Mouse (Mus musculus): ENCODE measurements at regions not wholly inside any gene's neighbourhood (a gene's known extent, or its start where the extent isn't known, plus 50 kb on each side); places are given as distances from the start of the nearest gene placed in this dataset.

DNA sequence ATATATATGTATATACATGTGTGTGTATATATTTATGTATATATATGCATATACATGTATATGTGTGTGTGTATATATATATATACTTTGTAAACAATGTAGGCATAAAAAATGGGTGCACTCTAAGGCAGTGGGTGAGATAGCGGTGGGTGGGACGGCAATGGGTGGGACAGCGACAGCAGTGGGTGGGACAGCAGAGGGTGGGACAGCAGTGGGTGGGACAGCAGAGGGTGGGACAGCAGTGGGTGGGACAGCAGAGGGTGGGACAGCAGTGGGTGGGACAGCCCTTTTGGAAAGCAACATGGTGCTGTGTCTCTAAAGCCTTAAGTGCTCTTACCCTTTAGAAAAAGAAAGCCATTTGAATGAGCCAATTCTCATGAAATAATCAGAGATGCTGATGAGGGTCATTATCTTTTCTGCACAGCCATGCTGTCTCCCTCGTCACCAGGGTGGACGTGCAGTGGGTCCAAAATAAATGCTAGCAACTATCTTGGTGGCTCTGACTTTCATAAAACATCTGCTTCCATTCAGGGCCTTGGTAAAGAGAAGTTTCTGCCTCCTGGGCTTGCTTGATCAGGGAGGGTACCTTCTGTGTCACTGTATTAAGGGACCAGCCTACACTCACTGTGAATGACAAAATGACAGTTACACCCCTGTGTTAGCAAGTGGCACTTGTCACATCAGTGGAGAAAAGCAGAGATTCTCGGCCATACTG is 119.3 kb upstream of the Slc44a1 start:
- no peak for DNase-seq (ENCODE audit: low spot score in 2 of 2)

- DNase-seq (ENCODE audit: low spot score in 2 of 2) = no peak
Measured at GRCm38 (mm10) chr4:53319051-53319450, 121.2 kb upstream of the Slc44a1 start.

GRCm38 (mm10) chr4:53318181-53318580 is 122.0 kb upstream of the Slc44a1 start:
- DNase-seq (ENCODE audit: low spot score in 2 of 2) = no peak

DNA sequence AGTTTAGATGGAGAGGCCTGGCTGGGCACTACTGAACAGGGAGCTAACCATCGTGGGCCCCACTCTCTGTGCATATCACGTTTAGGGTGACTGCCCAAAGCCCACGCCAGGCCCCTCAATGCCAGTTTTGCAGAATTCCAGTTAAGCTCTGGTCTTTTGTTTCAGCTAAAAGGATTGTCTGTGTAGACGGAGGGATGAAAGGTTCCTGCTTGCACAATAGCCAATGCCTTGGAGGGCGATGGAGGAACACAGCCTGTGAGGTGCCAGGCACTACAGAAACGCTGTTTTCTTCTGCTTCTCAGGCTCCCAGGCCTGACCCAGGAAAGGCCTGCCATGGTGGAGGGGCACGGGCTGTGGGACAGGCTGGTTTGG is 122.8 kb upstream of the Slc44a1 start:
- DNase-seq (ENCODE audit: low spot score in 2 of 2) = no peak

DNA sequence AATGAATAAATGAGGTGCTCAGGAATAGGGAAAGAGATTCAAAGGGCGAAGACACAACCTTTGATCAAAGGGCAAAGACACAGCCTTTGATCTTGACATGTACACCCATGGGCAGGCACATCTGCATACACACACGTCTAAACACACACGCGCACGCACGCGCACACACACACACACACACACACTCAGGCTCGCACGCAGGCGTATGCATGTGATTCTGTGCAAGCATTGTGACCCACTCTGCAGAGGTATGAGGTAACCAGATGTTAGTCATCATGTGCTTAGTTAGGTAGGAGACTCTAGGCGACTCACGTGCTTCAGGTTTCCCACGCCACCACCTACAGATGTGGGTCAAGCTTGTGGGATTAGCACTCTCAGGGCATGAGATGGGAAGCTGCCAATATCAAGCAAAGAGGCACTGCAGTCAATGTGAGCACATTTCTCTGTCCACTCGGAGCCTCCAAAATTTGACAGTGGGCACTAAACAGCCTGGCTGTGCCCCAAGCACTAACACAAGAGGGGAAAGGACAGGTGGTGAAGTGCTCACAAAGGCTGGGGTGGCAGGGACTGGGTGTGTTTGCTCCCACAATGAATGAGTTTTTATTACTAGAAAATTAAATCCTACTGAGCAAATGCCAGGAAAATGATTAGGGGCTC is 123.3 kb upstream of the Slc44a1 start:
- no peak for DNase-seq (ENCODE audit: low spot score in 2 of 2)

- no peak for DNase-seq (ENCODE audit: low spot score in 2 of 2)
Measured at GRCm38 (mm10) chr4:53315876-53316762, 124.1 kb upstream of the Slc44a1 start.

- peak in 1 of 2 experiments; percentile 17 for DNase-seq (ENCODE audit: low spot score in 2 of 2)
Measured at GRCm38 (mm10) chr4:53315121-53315875, 124.9 kb upstream of the Slc44a1 start.

DNA sequence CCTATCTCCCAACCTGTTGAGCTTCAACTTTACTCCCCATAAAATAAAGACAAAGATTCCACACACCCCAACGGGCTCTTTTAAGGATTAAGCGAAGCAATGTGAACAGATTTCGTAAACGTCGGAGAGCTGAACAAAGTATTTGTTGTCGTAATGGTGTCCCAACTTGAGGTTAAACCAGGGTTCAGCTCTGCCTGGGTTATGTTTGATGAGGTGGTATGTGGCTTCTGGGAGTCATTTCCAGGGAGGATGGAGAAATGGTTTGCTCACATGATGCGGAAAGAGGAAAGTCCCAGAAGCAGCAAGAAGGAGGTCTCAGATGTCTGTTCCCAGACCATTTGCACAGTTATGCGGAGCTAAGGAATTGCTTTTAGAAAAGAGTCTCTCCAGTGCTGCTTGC is 126.1 kb upstream of the Slc44a1 start:
- no peak for DNase-seq (ENCODE audit: low spot score in 2 of 2)

GRCm38 (mm10) chr4:53307121-53307520 is 133.1 kb upstream of the Slc44a1 start:
- DNase-seq (ENCODE audit: low spot score in 2 of 2) = no peak

GRCm38 (mm10) chr4:53304782-53305385 is 135.3 kb upstream of the Slc44a1 start:
- DNase-seq (ENCODE audit: low spot score in 2 of 2) = no peak

- no peak for DNase-seq (ENCODE audit: low spot score in 2 of 2)
Measured at GRCm38 (mm10) chr4:53304290-53304654, 135.9 kb upstream of the Slc44a1 start.

GRCm38 (mm10) chr4:53303621-53304289 is 136.5 kb upstream of the Slc44a1 start:
- no peak for DNase-seq (ENCODE audit: low spot score in 2 of 2)

- DNase-seq (ENCODE audit: low spot score in 2 of 2) = no peak
Measured at GRCm38 (mm10) chr4:53297975-53298374, 138.3 kb upstream of the Abca1 start.

GRCm38 (mm10) chr4:53292606-53293005 is 132.9 kb upstream of the Abca1 start:
- DNase-seq (ENCODE audit: low spot score in 2 of 2) = no peak

DNA sequence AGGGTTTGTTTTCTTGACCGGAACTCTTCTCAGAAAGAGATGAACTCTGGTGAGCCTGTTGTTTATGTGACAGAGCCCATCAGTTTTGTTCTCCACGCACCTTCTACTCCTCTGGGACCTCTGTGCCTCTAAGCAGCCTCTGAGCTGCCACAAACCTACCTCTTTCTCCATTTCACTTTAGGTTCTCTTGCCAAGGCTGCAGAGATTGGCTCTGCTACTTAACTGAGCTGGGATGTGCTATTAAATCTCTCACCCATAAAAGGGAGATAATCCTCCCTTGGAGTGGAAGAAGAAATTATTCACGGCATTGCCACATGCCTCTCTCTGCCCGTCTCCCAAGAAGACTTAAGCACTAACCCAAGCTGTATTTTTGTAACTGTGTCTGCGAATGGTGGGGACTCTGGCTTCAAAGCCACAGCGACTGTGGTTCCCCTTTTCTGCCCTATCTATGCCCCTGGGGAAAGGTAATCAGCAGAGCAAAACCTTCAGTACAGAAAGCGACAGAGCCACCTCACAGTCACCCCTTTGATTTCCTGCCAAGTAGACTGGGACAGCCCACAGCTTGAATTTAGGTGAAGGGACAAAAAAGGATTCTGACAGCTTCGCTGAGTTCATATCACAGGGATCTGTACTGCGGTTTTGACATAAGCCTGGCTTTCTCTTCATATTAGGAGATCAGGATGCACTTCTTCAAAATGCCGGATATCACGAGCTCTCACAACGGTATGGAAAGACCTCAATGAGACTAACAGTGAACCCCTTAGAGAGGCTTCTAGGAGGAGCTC is 118.2 kb upstream of the Abca1 start:
- DNase-seq (ENCODE audit: low spot score in 2 of 2) = no peak

- no peak for DNase-seq (ENCODE audit: low spot score in 2 of 2)
Measured at GRCm38 (mm10) chr4:53270433-53270832, 110.7 kb upstream of the Abca1 start.

DNA sequence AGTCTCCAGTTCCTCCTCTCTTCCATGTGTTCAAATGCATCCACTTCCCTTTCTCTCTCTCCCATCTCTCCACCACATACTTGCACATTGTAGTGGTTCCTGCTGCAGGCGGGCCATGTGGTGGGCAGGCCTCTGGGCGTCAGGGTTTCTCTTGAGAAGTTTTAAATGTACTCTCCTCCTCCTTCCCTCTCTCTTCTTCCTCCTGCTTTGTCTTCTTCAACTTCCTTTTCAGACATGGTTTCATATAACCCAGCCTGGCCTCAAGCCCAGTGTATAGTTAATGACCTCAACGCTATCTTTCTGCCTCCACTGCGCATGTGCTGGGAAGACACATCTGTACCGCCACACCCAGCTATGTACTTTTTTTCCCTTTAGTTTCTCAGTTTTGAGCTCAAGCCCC is 110.3 kb upstream of the Abca1 start:
- no peak for DNase-seq (ENCODE audit: low spot score in 2 of 2)

GRCm38 (mm10) chr4:53269251-53269842 is 109.7 kb upstream of the Abca1 start:
- DNase-seq (ENCODE audit: low spot score in 2 of 2) = no peak

GRCm38 (mm10) chr4:53264901-53265300 is 105.2 kb upstream of the Abca1 start:
- DNase-seq (ENCODE audit: low spot score in 2 of 2) = no peak

All from layer of hippocampus, adult 8-10 months (tissue).